Mouse (Mus musculus): ENCODE measurements around the gene Gm21293.
"Not testable (repeated sequence)": the region's sequence is repeated elsewhere in the genome, so short reads cannot be mapped to it uniquely, and the experiment has no call there.

Gm21293 gene

GRCm38 (mm10) chr10:104142687-104143086 lies at the start of gene Gm21293:
Gene Gm21293, plus strand, starts transcription at chr10:104142987.
- in situ Hi-C loops (cut with MboI; ENCODE audit: unreplicated experiment in 2 of 2), result not testable (repeated sequence)

- in situ Hi-C loops (cut with MboI; ENCODE audit: unreplicated experiment in 2 of 2), result no loop called here
Measured at GRCm38 (mm10) chr10:104110044-104110443, 32.7 kb upstream of the Gm21293 start.

GRCm38 (mm10) chr10:104118312-104118711 lies 24.5 kb upstream of the Gm21293 start:
- in situ Hi-C loops (cut with MboI; ENCODE audit: unreplicated experiment in 2 of 2), result no loop called here

GRCm38 (mm10) chr10:104151197-104151596 lies 8.4 kb downstream of the Gm21293 start, which contains the start of gene Gm6763:
Gene Gm6763, plus strand, starts transcription at chr10:104151497.
- in situ Hi-C loops (cut with MboI; ENCODE audit: unreplicated experiment in 2 of 2), result not testable (repeated sequence)

- in situ Hi-C loops (cut with MboI; ENCODE audit: unreplicated experiment in 2 of 2), result not testable (repeated sequence)
Measured at GRCm38 (mm10) chr10:104159706-104160105, 16.9 kb downstream of the Gm21293 start, which contains the start of gene Gm8764. Gene Gm8764, plus strand, starts transcription at chr10:104160006.

- in situ Hi-C loops (cut with MboI; ENCODE audit: unreplicated experiment in 2 of 2), result not testable (repeated sequence)
Measured at GRCm38 (mm10) chr10:104168215-104168614, 25.4 kb downstream of the Gm21293 start, which contains the start of gene Gm21304. Gene Gm21304, plus strand, starts transcription at chr10:104168515.

GRCm38 (mm10) chr10:104176724-104177123 lies 33.9 kb downstream of the Gm21293 start, which contains the start of gene Gm21312:
Gene Gm21312, plus strand, starts transcription at chr10:104177024.
- in situ Hi-C loops (cut with MboI; ENCODE audit: unreplicated experiment in 2 of 2), result not testable (repeated sequence)

GRCm38 (mm10) chr10:104185233-104185632 lies 42.4 kb downstream of the Gm21293 start, which contains the start of gene Gm20765:
Gene Gm20765, plus strand, starts transcription at chr10:104185533.
- in situ Hi-C loops (cut with MboI; ENCODE audit: unreplicated experiment in 2 of 2), result not testable (repeated sequence)

- in situ Hi-C loops (cut with MboI; ENCODE audit: unreplicated experiment in 2 of 2), result not testable (repeated sequence)
Measured at GRCm38 (mm10) chr10:104193742-104194141, 51.0 kb downstream of the Gm21293 start, which contains the start of gene Gm4340. Gene Gm4340, plus strand, starts transcription at chr10:104194042.

All from v-Abl transformed pro-B cells (cell line).